Mouse (Mus musculus): ENCODE data around the gene Phc1.

DNA sequence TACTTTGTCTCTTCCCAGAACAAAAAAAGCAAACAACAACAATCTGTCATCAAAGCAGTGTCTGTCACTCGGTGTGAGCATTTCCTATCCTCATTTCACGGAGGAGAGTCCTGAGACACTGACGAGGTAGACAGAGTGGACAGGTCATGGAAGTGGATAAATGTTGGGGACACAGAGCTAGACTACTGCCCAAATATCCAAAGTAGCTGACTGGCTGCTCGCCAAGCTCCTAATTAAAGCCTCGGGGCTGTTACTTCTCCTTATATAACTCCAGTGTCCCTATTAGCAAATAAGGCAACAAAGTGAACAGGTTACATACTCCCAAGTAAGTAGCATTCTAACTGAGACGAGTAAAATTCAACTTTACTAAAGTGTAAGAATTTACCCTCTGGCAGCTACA, 2.8 kb downstream of the Phc1 start:
- TF ChIP-seq REST (IDR thresholded peaks at IDR 0.05; ENCODE audit: insufficient read depth, insufficient read length) (no peak), MAX (IDR thresholded peaks at IDR 0.05; ENCODE audit: low read depth) (no peak), USF1 (IDR thresholded peaks at IDR 0.05; ENCODE audit: low read depth) (no peak), TCF12 (IDR thresholded peaks at IDR 0.05; ENCODE audit: insufficient read depth, poor library complexity, severe bottlenecking) (no peak), POLR2AphosphoS2 (IDR thresholded peaks at IDR 0.05; ENCODE audit: insufficient read length, low read depth) (no peak), POLR2A (IDR thresholded peaks at IDR 0.05; ENCODE audit: insufficient read length, low read depth) (no peak), E2F4 (IDR thresholded peaks at IDR 0.05; ENCODE audit: insufficient read depth) (no peak)

All from myocyte (in vitro differentiated cells).